Comparison of ENCODE assay signal across 20 mouse cellular contexts in genomic region chr8:46388421-46388820, GRCm38 (mm10).
DNase-seq lines count a peak whose midpoint lies in the region; ATAC-seq and TF ChIP-seq lines count a peak whose summit lies in the region.
"Had no signal": no experiment of that assay in that cellular context is flagged by ENCODE, and none has a peak within 500 bp of the region (broad histone marks: within the 10 kb centered on the region; RNA-seq: fewer than 3 reads in every experiment).

No protein-coding gene starts in this region.

- 70% methylated on average over 3 of the region's 3 CpGs for WGBS in kidney, embryonic 15.5 days
- 89% methylated on average over 3 of the region's 3 CpGs for WGBS in midbrain, embryonic 11.5 days
- 62% methylated on average over 3 of the region's 3 CpGs for WGBS in thymus, adult 2 months

- no peak for TF ChIP-seq POLR2A in thymus, adult 2 months (IDR thresholded peaks at IDR 0.05; ENCODE audit: control insufficient read depth, extremely low read depth, insufficient read depth, low read length, poor library complexity)

- no peak for ATAC-seq in kidney, embryonic 15.5 days (replicated peaks; ENCODE audit: low FRiP score)
- no peak for ATAC-seq in midbrain, embryonic 11.5 days (ENCODE audit: low FRiP score)
- ATAC-seq: CD4-positive, CD25-positive, alpha-beta regulatory T cell, adult 4 months; forebrain, embryonic 15.5 days had no signal

- H3K9ac ChIP-seq in kidney, embryonic 15.5 days: no peak overlapping the region
- H3K9ac ChIP-seq in midbrain, embryonic 11.5 days (ENCODE audit: low read length): no peak overlapping the region
- H3K9ac ChIP-seq: embryonic facial prominence, embryonic 12.5 days; forebrain, embryonic 15.5 days; heart, embryonic 12.5 days; hindbrain, embryonic 15.5 days had no signal

- no peak overlapping the region for H3K27ac ChIP-seq in kidney, embryonic 15.5 days
- H3K27ac ChIP-seq in midbrain, embryonic 11.5 days (ENCODE audit: low read depth, low read length): no peak overlapping the region
- H3K27ac ChIP-seq in thymus, adult 2 months (ENCODE audit: control insufficient read depth, insufficient read depth, low read length): no peak overlapping the region
- H3K27ac ChIP-seq: embryonic facial prominence, embryonic 12.5 days; forebrain, embryonic 15.5 days; heart, adult 2 months; hindbrain, embryonic 10.5 days; hindbrain, embryonic 15.5 days had no signal

- no peaks in the 10 kb centered on the region for H3K27me3 ChIP-seq in kidney, embryonic 15.5 days
- no peaks in the 10 kb centered on the region for H3K27me3 ChIP-seq in midbrain, embryonic 11.5 days (ENCODE audit: control insufficient read depth, insufficient read depth, low read length)
- no peaks in the 10 kb centered on the region for H3K27me3 ChIP-seq in thymus, adult 2 months (ENCODE audit: control insufficient read depth, insufficient read depth, low read length)
- H3K27me3 ChIP-seq: embryonic facial prominence, embryonic 12.5 days; forebrain, embryonic 15.5 days; heart, embryonic 12.5 days; hindbrain, embryonic 15.5 days had no signal

- no peaks in the 10 kb centered on the region for H3K36me3 ChIP-seq in kidney, embryonic 15.5 days
- no peaks in the 10 kb centered on the region for H3K36me3 ChIP-seq in midbrain, embryonic 11.5 days (ENCODE audit: control insufficient read depth, insufficient read depth, low read length)
- H3K36me3 ChIP-seq in thymus, adult 2 months (ENCODE audit: control insufficient read depth, insufficient read depth, low read length): no peaks in the 10 kb centered on the region
- H3K36me3 ChIP-seq: embryonic facial prominence, embryonic 12.5 days; forebrain, embryonic 15.5 days; G1E; heart, embryonic 12.5 days; hindbrain, embryonic 10.5 days; hindbrain, embryonic 15.5 days had no signal

- H3K4me1 ChIP-seq in kidney, embryonic 15.5 days: no peaks in the 10 kb centered on the region
- no peaks in the 10 kb centered on the region for H3K4me1 ChIP-seq in midbrain, embryonic 11.5 days (ENCODE audit: control insufficient read depth, insufficient read depth, low read length)
- no peaks in the 10 kb centered on the region for H3K4me1 ChIP-seq in thymus, adult 2 months (replicated peaks; ENCODE audit: control insufficient read depth, insufficient read depth, low read length)
- H3K4me1 ChIP-seq: embryonic facial prominence, embryonic 12.5 days; forebrain, embryonic 15.5 days; heart, embryonic 12.5 days; hindbrain, embryonic 15.5 days had no signal

- peak; percentile 60 for DNase-seq in heart, adult 11 months
- no peak for DNase-seq in heart, adult 9 months (ENCODE audit: low spot score in 2 of 2)
- DNase-seq in kidney, adult 9 months: peak; percentile 72
- peak; percentile 31 for DNase-seq in kidney, postnatal 10 days
- DNase-seq in midbrain, embryonic 11.5 days (ENCODE audit: low spot score, missing footprints): no peak
- no peak for DNase-seq in thymus, adult 2 months
- DNase-seq: adrenal gland, adult 8-10 months; B cell, adult 2 months; cerebellum, adult 11-12 months; cerebellum, adult 9-10 months; cerebellum, postnatal 25 days; heart, adult 2 months had no signal

- H3K4me3 ChIP-seq in kidney, embryonic 15.5 days (replicated peaks): no peak overlapping the region
- no peak overlapping the region for H3K4me3 ChIP-seq in midbrain, embryonic 11.5 days (ENCODE audit: low read depth, low read length)
- H3K4me3 ChIP-seq in thymus, adult 2 months (ENCODE audit: control insufficient read depth, insufficient read depth, low read length): no peak overlapping the region
- H3K4me3 ChIP-seq: embryonic facial prominence, embryonic 12.5 days; forebrain, embryonic 15.5 days; heart, adult 2 months; heart, embryonic 12.5 days; hindbrain, embryonic 10.5 days; hindbrain, embryonic 15.5 days had no signal

- no peaks in the 10 kb centered on the region for H3K9me3 ChIP-seq in kidney, embryonic 15.5 days (replicated peaks)
- no peaks in the 10 kb centered on the region for H3K9me3 ChIP-seq in midbrain, embryonic 11.5 days (ENCODE audit: control insufficient read depth, low read length)
- H3K9me3 ChIP-seq: embryonic facial prominence, embryonic 12.5 days; forebrain, embryonic 15.5 days; G1E; heart, embryonic 12.5 days; hindbrain, embryonic 10.5 days; hindbrain, embryonic 15.5 days had no signal

- TF ChIP-seq CTCF in thymus, adult 2 months (IDR thresholded peaks at IDR 0.05; ENCODE audit: borderline replicate concordance, control insufficient read depth, extremely low read depth, insufficient read depth, low read length, poor library complexity): no peak

- no peak overlapping the region for H3K4me2 ChIP-seq in kidney, embryonic 15.5 days
- no peak overlapping the region for H3K4me2 ChIP-seq in midbrain, embryonic 11.5 days
- H3K4me2 ChIP-seq: embryonic facial prominence, embryonic 12.5 days; forebrain, embryonic 15.5 days; heart, embryonic 12.5 days; hindbrain, embryonic 15.5 days had no signal

Comparison
In these comparisons a context has a peak if more than half of its experiments do, and no peak if none do; other contexts are left out.
1. DNase-seq: peak in heart, adult 11 months (single experiment), kidney, adult 9 months (single experiment) and kidney, postnatal 10 days (single experiment); none in heart, adult 9 months (0 of 2), midbrain, embryonic 11.5 days (single experiment) and thymus, adult 2 months (single experiment).